Mouse (Mus musculus) R1 (cell line): Measurements from ENCODE around the gene Hs6st3.

Experiments
- DNase-seq: peaks from one replicate; pipeline ENCODE4 v3.0.0-alpha.2; 2018; ENCODE audit warnings: low read depth, low spot score

Gene Hs6st3

DNA sequence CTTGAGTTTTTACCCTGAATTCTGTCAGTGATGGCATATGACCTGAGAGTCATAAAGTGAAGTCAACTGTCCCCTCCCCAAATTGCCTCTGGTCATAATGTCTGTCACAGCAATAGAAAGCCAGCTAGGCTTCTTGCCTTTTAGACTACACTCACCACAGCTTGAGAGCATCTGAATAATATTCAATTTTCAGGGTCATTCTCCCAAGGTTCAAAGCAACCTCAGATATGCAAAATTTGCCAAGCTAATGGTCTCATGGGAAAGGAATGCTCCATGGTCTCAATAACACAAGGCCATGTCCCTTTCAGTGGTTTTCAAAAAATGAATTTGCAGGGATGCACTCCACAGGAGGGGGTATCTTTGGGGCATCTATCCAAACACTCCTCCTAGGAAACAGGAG lies 764.3 kb downstream of the Hs6st3 start:
- no peak for DNase-seq

DNA sequence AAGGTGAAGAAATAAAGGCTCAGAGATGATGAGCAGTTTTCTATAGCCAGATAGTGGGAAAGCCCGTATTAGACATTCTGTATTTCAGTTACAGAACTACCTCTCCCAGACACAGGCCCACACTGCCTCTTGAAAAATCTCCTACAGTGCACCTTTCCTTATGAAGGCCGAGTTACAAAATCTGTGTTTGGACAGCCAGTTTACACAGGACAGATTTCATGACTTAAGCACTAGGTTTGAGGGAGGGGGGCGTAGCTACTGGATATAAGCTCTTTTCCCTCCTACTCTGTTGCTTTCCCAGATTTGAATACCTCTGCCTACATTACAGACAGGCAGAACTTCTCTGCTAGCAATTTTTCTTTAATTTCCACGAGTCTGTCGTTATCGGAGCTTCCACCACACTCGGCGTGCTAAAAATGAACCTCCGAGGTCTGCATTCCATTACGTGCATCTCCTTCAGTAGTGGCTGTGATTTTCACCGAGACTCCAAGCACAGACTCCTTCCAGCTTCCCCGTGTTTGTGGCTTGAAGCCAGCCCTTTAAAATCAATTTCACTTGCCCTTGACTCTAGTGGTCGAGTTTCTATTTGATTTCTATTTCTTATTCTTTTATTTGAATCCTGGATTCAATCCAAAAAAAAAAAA lies 770.0 kb downstream of the Hs6st3 start:
- no peak for DNase-seq

DNA sequence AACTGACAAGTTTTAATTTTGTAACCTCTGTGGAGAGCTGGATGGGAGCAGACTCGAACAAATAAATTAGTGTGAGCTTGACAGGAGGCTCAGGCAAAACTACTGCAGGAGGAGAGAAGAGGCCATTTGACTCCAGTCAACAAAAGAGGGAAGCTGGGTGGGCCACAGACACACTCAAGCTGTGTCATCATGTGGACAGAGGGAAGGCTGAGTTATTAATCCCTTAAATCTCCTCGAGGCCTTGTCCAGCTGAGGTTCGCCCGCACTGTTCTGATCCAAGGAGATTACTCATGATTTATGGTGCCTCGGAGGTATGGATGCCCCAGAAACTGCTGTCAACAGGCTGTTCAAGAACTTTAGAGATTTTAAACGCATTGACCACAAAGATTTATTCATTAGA lies 776.4 kb downstream of the Hs6st3 start:
- DNase-seq, result no peak

DNA sequence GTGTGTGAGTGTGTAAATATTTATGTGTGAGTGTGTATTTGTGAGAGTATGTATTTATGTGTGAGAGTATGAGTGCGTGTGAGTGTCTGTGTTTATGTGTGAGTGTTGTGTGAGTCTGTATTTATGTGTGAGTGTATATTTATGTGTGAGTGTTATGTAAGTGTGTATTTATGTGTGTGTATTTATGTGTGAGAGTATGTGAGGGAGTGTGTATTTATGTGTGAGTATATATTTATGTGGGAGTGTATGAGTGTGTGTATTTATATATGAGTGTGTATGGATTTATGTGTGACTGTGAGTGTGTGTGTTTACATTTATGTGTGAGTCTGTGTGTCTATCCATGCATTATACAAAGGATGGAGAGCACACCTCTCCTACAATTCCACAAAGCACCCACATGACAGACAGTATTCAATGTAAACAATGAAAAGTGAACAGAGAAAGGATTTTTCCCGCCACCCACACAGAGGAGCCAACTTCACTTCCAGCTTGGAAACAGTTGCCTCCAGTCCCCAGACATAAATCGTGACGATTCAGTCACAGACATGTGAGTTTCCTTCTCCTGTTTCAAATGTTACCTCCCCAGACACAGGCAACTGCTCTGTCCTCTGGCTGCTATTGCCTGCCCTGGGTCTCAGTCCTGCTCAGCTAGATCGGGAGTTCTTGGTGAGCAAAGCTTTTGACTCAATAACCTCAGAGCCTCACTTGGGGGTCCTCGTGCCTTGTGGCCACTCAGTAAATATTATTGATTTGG lies 780.3 kb downstream of the Hs6st3 start:
- DNase-seq, result no peak

DNA sequence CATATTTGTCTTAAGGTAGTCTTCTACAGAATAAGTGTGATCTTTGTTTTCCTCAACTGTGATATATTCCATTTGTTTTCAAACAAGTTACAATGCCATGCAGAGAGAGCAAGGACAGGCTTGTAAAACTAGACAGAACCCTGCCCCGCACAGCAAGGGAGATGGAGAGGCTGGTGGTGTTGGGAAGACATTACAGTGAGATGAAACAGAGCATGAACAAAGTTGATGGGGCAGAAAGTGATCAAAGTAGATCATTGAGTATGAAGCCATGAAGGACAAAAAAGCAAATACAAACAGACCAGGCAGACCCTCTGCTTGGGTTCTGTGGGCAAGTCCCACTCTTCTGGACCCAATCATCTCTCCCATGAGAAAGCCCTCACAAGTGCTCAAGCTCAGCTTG lies 781.0 kb downstream of the Hs6st3 start:
- DNase-seq, result no peak
